Mouse (Mus musculus) kidney, embryonic 16.5 days (tissue): ENCODE results near the gene Comp. TPM values are rescaled to one million over a fixed set of nuclear protein-coding genes. Genes with fewer than 3 reads are reported as not detected.

ENCODE experiments used
- ATAC-seq: fragments of 200-750 bp; cut with Nextera tagmentation; 2 replicates; pipeline ENCODE4 v1.8.0; 2017; ENCODE audit warnings: moderate TSS enrichment; ENCODE audit not compliant: low FRiP score, low TSS enrichment
- H3K27ac ChIP-seq: fragments of 300-500 bp; sonication (generic); 2 replicates; pipeline ENCODE4 v1.5.1; 2014; ENCODE audit warnings: low read length
- H3K27me3 ChIP-seq: fragments of 300-500 bp; sonication (generic); 2 replicates; pipeline ENCODE4 v1.6.1; 2014; ENCODE audit warnings: low read length, control low read depth, mixed read lengths; ENCODE audit not compliant: insufficient read depth
- H3K36me3 ChIP-seq: fragments of 300-500 bp; sonication (generic); 2 replicates; pipeline ENCODE4 v1.6.1; 2014; ENCODE audit warnings: low read length, control low read depth, mixed read lengths; ENCODE audit not compliant: insufficient read depth
- H3K4me1 ChIP-seq: fragments of 300-500 bp; sonication (generic); 2 replicates; pipeline ENCODE4 v1.6.1; 2014; ENCODE audit warnings: low read length, control low read depth, mixed read lengths; ENCODE audit not compliant: insufficient read depth
- H3K4me2 ChIP-seq: fragments of 300-500 bp; sonication (generic); replicated peaks from 2 replicates; pipeline ENCODE4 v1.6.1; 2014; ENCODE audit warnings: low read depth, low read length
- H3K4me3 ChIP-seq: fragments of 300-500 bp; sonication (generic); 2 replicates; pipeline ENCODE4 v1.5.1; 2014; ENCODE audit warnings: mild to moderate bottlenecking, low read length
- H3K9ac ChIP-seq: fragments of 300-500 bp; sonication (generic); replicated peaks from 2 replicates; pipeline ENCODE4 v1.6.1; 2014; ENCODE audit warnings: low read length
- H3K9me3 ChIP-seq: fragments of 300-500 bp; sonication (generic); 2 replicates; pipeline ENCODE4 v1.6.1; 2016; ENCODE audit warnings: low read length, control low read depth
- WGBS: fragments of 180-500 bp; shearing (Covaris S2); extraction: QIAGEN DNeasy Blood & Tissue Kit; methylation state at CpG from one replicate; pipeline ENCODE4 v1.1.7; 2014; 5-methylcytosine and 5-hydroxymethylcytosine counted together
- polyA plus RNA-seq: library from polyadenylated mRNA; unstranded; fragments of >200 nt; fragmentation: Nextera tagmentation; extraction: Ambion mirVana; gene quantifications from 2 replicates; pipeline ENCODE4 v1.2.1, GENCODE M21; 2015

Comp gene
- polyA plus RNA-seq, 1 experiment from 2014 or later, result 1.00 TPM

GRCm38 (mm10) chr8:70352000-70352384, 21.4 kb upstream of the Comp start:
- H3K27me3 ChIP-seq, result no peaks in the 10 kb centered on the region
- peak overlapping the region; percentile 84 for H3K9ac ChIP-seq
- H3K4me1 ChIP-seq, result peaks cover 36% of the 10 kb centered on the region
- H3K4me2 ChIP-seq, result peak overlapping the region; percentile 91
- peaks cover 3% of the 10 kb centered on the region for H3K36me3 ChIP-seq
- H3K9me3 ChIP-seq, result no peaks in the 10 kb centered on the region
- 14% methylated on average over 3 of the region's 3 CpGs for WGBS
- 0 out of 2 replicates have a peak, but pooled peaks have one; percentile 4 for ATAC-seq
- no peak overlapping the region for H3K27ac ChIP-seq
- H3K4me3 ChIP-seq, result peak overlapping the region; percentile 72

- Histone ChIP-seq H3K36me3 (peaks cover 3% of the 10 kb centered on the region), H3K9me3 (no peaks in the 10 kb centered on the region), H3K27ac (peak overlapping the region; percentile 76), H3K4me3 (peak overlapping the region; percentile 72), H3K4me1 (peaks cover 36% of the 10 kb centered on the region), H3K27me3 (no peaks in the 10 kb centered on the region), H3K9ac (peak overlapping the region; percentile 84), H3K4me2 (peak overlapping the region; percentile 91)
- 0% methylated on average over 57 of the region's 64 CpGs for WGBS
- peak; percentile 33 for ATAC-seq
These were observed 20.7 kb upstream of the Comp start for GRCm38 (mm10) chr8:70352657-70353151.

GRCm38 (mm10) chr8:70353194-70353817, 20.1 kb upstream of the Comp start, which contains the start of gene Upf1:
Upf1 (minus strand) TSS chr8:70353278.
- Histone ChIP-seq H3K9me3 (no peaks in the 10 kb centered on the region), H3K36me3 (peaks cover 3% of the 10 kb centered on the region), H3K4me3 (peak within 1 kb of the TSS; percentile 72), H3K9ac (peak within 1 kb of the TSS; percentile 84), H3K4me1 (peaks cover 36% of the 10 kb centered on the region), H3K4me2 (peak within 1 kb of the TSS; percentile 91), H3K27me3 (no peaks in the 10 kb centered on the region), H3K27ac (peak within 1 kb of the TSS; percentile 76)
- under 1% methylated on average over 51 of the region's 69 CpGs for WGBS
- ATAC-seq, result peak; percentile 89

- 62% methylated on average over 4 of the region's 4 CpGs for WGBS
- ATAC-seq, result no peak
- Histone ChIP-seq H3K27me3 (no peaks in the 10 kb centered on the region), H3K9me3 (no peaks in the 10 kb centered on the region), H3K27ac (no peak overlapping the region), H3K4me1 (peaks cover 32% of the 10 kb centered on the region), H3K36me3 (peaks cover 3% of the 10 kb centered on the region), H3K9ac (peak overlapping the region; percentile 75), H3K4me3 (peak overlapping the region; percentile 72), H3K4me2 (peak overlapping the region; percentile 77)
These were observed 19.4 kb upstream of the Comp start for GRCm38 (mm10) chr8:70354004-70354403.

- peaks cover 18% of the 10 kb centered on the region for H3K4me1 ChIP-seq
- no peak overlapping the region for H3K4me3 ChIP-seq
- WGBS, result 79% methylated on average over 1 of the region's 1 CpGs
- ATAC-seq, result no peak
- H3K9me3 ChIP-seq, result no peaks in the 10 kb centered on the region
- no peak overlapping the region for H3K4me2 ChIP-seq
- H3K36me3 ChIP-seq, result no peaks in the 10 kb centered on the region
- H3K9ac ChIP-seq, result no peak overlapping the region
- no peaks in the 10 kb centered on the region for H3K27me3 ChIP-seq
- H3K27ac ChIP-seq, result no peak overlapping the region
These were observed 17.2 kb upstream of the Comp start for GRCm38 (mm10) chr8:70356111-70356510.

- ATAC-seq, result no peak
- no peaks in the 10 kb centered on the region for H3K36me3 ChIP-seq
- WGBS, result 19% methylated on average over 3 of the region's 3 CpGs
These were observed 13.9 kb upstream of the Comp start for GRCm38 (mm10) chr8:70359411-70359810.

GRCm38 (mm10) chr8:70360769-70361168, 12.6 kb upstream of the Comp start:
- Histone ChIP-seq H3K4me1 (no peaks in the 10 kb centered on the region), H3K4me3 (no peak overlapping the region), H3K9ac (no peak overlapping the region), H3K9me3 (no peaks in the 10 kb centered on the region), H3K4me2 (no peak overlapping the region), H3K27ac (no peak overlapping the region), H3K36me3 (no peaks in the 10 kb centered on the region), H3K27me3 (no peaks in the 10 kb centered on the region)
- 64% methylated on average over 4 of the region's 4 CpGs for WGBS
- no peak for ATAC-seq

More at GRCm38 (mm10) chr8:70359411-70359810, 13.9 kb upstream of the Comp start:
- Histone ChIP-seq H3K4me3 (no peak overlapping the region), H3K4me1 (no peaks in the 10 kb centered on the region), H3K27me3 (no peaks in the 10 kb centered on the region), H3K9ac (0 out of 2 replicates have a peak overlapping the region, but pooled peaks have one; percentile 25), H3K9me3 (no peaks in the 10 kb centered on the region), H3K4me2 (no peak overlapping the region), H3K27ac (no peak overlapping the region)

- no peak overlapping the region for H3K27ac ChIP-seq
- no peak for ATAC-seq
- no peak overlapping the region for H3K9ac ChIP-seq
- 72% methylated on average over 10 of the region's 10 CpGs for WGBS
- no peak overlapping the region for H3K4me3 ChIP-seq
- no peaks in the 10 kb centered on the region for H3K9me3 ChIP-seq
- no peaks in the 10 kb centered on the region for H3K27me3 ChIP-seq
- no peaks in the 10 kb centered on the region for H3K36me3 ChIP-seq
- no peak overlapping the region for H3K4me2 ChIP-seq
- no peaks in the 10 kb centered on the region for H3K4me1 ChIP-seq
These were observed 11.8 kb upstream of the Comp start for GRCm38 (mm10) chr8:70361484-70362032.

GRCm38 (mm10) chr8:70364066-70364465, 9.3 kb upstream of the Comp start:
- 37% methylated on average over 5 of the region's 5 CpGs for WGBS
- H3K27me3 ChIP-seq, result no peaks in the 10 kb centered on the region
- ATAC-seq, result peak; percentile 43; the same call in 1 of the 2 replicates
- no peak overlapping the region for H3K4me2 ChIP-seq
- no peaks in the 10 kb centered on the region for H3K36me3 ChIP-seq
- no peak overlapping the region for H3K4me3 ChIP-seq
- H3K9ac ChIP-seq, result no peak overlapping the region
- H3K4me1 ChIP-seq, result no peaks in the 10 kb centered on the region
- H3K9me3 ChIP-seq, result no peaks in the 10 kb centered on the region
- H3K27ac ChIP-seq, result no peak overlapping the region

- WGBS, result 69% methylated on average over 5 of the region's 5 CpGs
These were observed 6.8 kb upstream of the Comp start for GRCm38 (mm10) chr8:70366588-70366987.

More at GRCm38 (mm10) chr8:70366588-70366987, 6.8 kb upstream of the Comp start:
- no peaks in the 10 kb centered on the region for H3K4me1 ChIP-seq
- no peak overlapping the region for H3K27ac ChIP-seq
- H3K36me3 ChIP-seq, result no peaks in the 10 kb centered on the region
- no peak overlapping the region for H3K9ac ChIP-seq
- no peak for ATAC-seq
- no peak overlapping the region for H3K4me2 ChIP-seq
- H3K9me3 ChIP-seq, result no peaks in the 10 kb centered on the region
- H3K4me3 ChIP-seq, result no peak overlapping the region
- H3K27me3 ChIP-seq, result 0 out of 2 replicates have a peak, but pooled peaks cover 3% of the 10 kb centered on the region
